Mouse (Mus musculus) heart, postnatal 0 days (tissue): ENCODE measurements around the gene Gm17455.

Experiments
- CTCF ChIP-seq: IDR thresholded peaks from 2 replicates; pipeline ENCODE4 v1.5.1; 2016; ENCODE audit warnings: antibody characterized with exemption, control low read depth, low read depth
- EP300 ChIP-seq: IDR thresholded peaks from 2 replicates; pipeline ENCODE4 v1.6.1; 2016; ENCODE audit warnings: antibody characterized with exemption, low read depth

- TF ChIP-seq CTCF: no peak
- TF ChIP-seq EP300: no peak
These were observed 9.2 kb upstream of the Gm17455 start for GRCm38 (mm10) chr10:60390177-60390903.
